Mouse (Mus musculus): ENCODE results near the gene Trnau1ap. TPM values are rescaled to one million over a fixed set of nuclear protein-coding genes. Genes with fewer than 3 reads are reported as not detected.
"Not testable (repeated sequence)": the region's sequence is repeated elsewhere in the genome, so short reads cannot be mapped to it uniquely, and the experiment has no call there.

Gene Trnau1ap
- polyA plus RNA-seq, 1 experiment: 12.3 TPM

DNA sequence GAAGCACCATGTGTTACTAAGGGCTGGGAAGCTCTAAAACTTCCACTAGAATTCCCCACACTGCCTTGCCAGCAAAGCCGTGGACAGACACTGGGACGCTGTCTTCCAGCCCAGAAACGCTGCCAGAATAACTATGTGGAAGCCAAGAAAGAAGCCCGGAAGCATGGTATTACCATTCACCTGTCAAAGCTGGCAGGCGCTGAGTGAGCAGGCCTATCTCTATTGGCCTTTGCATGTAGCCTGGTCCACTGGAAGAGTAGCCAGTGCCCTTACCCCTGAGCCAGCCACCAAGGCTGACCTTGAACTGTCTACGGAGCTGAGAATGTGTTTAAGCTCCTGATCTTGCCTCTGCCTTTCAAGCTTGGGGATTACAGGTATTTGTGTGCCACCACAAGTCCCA is 27.9 kb downstream of the Trnau1ap start:
- no peak for DNase-seq (ENCODE audit: low spot score)

DNA sequence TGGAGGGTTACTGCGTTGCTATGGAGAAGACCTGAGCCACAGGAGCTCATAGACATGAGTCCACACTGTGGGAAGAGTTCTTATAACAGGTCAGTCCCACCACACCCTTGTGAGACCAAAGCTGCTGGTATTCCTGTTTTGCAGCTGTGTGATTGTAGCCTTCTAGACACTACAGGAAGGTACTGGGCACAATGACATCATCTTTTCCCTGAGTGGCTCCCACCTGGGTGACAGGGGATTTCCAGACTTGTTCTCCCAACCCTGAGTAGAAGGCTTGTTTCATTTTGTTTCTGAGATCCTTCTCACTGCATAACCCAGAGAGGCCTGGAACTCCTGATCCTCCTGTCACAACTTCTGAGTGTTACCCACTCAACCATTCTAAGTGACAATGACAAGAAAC is 29.5 kb downstream of the Trnau1ap start:
- DNase-seq (ENCODE audit: low spot score): no peak

- no peak for DNase-seq (ENCODE audit: low spot score)
Observed at GRCm38 (mm10) chr4:132295696-132296390, 33.5 kb downstream of the Trnau1ap start.

DNA sequence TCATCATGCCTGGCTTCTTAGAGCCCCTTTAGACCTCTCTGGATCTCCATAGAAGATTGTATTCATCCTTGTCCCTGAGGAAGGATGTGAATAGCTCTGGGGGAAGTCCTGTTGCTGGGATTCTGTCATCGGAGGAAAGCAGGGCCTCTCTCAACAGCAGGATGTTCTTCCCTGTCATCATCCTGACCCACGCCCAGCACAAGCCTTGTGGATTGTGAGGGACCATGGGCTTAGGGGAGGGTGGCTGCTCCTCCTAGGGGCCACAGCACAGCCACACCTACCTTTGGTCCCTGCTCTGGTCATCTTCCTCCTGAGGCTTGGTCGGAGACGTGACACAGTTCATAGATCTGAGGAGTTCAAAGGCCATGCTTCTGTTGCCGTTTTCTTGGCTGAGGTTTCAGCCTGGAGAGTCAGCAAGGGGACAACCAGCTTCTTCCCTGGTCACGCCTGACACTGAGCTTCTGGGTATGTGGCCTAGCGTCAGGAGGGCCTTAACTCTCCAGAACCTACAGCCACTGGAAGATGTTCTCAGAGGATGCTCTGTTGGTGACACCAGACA is 35.6 kb downstream of the Trnau1ap start:
- no peak for DNase-seq (ENCODE audit: low spot score)

DNA sequence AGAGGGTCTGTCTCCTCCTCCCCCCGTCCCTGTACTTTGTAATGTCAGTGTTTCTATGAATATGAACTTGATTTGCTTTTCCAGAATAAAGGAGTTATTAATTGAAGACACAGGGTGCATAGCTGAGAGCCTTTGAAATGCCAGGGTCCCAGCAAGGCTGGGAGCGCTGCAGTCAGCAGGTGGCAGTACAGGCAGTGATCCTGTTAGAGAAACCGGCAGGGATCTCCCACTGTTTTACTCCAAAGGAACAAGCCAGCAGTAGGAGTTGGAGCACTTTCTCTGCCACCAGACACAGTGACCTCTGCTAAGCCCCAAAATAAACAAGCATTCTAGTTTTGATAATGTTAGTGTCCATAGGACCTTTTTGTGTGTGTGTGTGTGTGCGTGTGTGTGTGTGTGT is 36.4 kb downstream of the Trnau1ap start:
- DNase-seq (ENCODE audit: low spot score): no peak

DNA sequence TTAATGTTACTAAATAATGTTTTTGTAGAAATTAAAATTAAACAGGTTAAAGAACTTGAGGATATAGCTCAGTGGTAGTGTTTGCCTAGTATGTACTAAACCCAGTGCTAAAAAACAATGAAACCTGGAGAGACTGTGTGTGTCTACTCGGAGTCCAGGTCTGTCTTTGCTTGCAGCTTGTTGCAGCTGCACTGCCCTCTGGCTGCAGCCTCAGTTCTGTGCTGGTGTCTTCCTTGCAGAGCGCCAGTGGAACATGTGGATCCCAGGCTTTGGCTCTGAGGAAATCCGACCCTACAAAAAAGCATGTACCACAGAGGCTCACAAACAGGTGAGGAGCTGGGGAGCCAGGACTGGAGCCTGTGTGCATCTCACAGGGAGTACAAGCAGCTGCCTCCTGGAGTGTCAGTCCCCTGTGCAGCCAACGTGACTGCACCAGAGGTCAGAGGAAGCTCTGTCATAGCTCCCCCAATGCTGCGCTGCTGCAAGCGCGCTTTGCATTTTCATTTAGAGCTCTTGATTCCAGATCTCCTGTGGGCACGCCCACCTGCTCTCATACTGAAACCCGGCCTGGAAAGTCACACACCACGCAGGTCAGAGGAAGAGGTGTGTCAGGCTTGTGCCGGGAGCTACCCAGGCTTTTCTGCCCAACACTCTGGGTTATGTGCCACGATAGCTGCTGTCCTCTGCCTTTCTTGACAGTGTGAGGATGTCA is 37.6 kb downstream of the Trnau1ap start:
- no peak for DNase-seq (ENCODE audit: low spot score)

- DNase-seq (ENCODE audit: low spot score): no peak
Observed at GRCm38 (mm10) chr4:132291056-132291455, 38.3 kb downstream of the Trnau1ap start.

- DNase-seq (ENCODE audit: low spot score): not testable (repeated sequence)
Observed at GRCm38 (mm10) chr4:132288840-132289239, 40.5 kb downstream of the Trnau1ap start.

GRCm38 (mm10) chr4:132275949-132276348 is 53.4 kb downstream of the Trnau1ap start:
- DNase-seq (ENCODE audit: low spot score): no peak

DNA sequence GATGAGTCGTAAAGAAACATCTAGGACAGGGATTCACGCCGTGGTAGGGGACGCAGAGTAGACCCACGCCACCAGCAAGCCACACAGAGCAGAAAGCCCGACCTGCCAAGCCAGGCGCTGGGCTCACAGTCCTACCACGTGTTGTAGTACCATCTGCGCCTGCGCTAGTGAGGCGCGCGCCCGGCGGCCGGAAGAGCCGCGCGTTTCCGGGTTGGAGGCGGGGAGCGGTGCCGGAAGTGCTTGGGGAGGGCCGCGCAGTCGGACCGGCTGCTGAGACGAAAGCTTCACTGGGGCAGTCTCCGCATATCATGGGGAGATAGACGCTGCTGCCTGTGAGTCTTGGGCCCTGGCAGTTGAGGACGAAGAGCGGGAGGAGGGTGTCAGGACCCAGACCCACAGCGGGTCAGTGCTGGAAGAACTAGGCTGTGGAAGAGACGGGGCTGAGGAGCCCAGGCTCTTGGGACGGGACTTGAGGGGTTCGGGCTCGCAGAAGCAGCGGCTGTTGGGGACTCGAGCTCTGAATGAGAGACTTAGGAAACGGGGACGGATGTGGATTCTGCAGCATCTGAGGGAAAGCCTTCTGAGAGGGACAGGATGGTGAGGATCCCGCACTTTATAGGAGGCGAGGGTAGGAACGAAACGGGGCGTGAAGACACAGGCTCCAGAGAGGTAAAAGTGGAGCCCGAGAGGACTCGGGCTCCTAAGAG is 55.0 kb downstream of the Trnau1ap start, which contains the start of gene Taf12:
TSS of gene Taf12 (plus strand) at position 220 of the 707 bp plus-strand sequence.
- DNase-seq (ENCODE audit: low spot score): peak; percentile 86

- no peak for DNase-seq (ENCODE audit: low spot score)
Observed at GRCm38 (mm10) chr4:132273166-132273565, 56.2 kb downstream of the Trnau1ap start.

DNA sequence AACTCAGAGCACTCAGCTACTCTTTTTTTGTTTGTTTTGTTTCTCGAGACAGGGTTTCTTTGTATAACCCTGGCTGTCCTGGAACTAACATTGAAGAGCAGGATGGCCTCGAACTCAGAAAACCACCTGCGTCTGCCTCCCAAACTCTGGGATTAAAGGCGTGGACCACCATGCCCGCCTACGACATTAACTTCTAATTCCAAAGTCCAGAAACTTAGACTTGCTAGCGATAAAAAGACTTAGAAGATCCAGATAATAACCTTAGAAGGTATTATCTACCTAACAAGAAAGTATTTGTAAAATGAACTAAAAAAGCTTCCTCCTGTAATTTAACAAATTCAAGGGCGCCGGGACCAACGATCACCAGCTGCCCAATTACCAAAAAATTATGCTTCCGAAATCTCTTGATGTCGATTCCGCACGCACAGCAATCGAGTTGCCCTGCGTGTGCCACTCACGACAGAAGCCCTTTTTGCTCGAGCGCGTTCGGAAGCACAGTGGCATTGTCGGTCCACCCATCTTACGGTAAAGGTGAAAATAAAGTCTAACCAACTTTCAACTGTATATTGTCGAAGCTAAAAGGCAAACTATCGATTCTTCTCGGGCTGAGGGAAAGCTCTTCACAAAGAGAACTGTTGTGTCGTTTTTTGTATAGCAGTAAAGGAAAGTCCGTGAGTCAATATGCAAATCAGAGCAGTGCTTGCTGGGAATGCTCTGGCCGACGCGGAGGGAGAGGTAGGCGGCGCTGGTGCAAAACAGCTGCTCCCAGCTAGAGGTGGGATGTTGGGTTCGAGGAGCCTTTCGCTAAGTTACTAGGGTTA is 59.4 kb downstream of the Trnau1ap start:
- peak; percentile 71 for DNase-seq (ENCODE audit: low spot score)

- no peak for DNase-seq (ENCODE audit: low spot score)
Observed at GRCm38 (mm10) chr4:132268871-132269739, 60.2 kb downstream of the Trnau1ap start.

DNA sequence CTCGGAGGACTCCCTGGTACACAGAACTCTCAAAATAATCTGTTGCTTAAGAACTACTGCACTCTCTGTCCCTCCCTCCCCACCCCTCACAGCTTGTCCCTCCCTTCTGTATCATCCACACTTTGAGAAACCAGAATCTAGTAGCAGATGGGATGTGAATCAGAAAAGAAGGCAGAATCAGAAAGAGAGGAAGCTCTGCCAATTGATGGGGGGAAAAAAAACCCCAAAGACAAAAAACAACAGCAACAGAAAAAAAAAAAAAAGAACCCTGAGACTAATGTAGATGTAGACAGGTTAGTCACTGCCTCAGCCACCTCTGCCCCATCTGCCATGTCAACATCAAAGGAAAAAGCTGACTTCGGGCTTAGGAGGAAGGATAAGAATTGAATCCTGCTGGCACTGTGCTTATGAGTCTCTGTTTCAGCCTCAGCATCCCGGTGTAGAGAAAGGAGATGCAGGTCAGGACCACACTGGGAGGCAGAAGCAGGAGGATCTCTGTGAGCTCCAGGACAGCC is 62.4 kb downstream of the Trnau1ap start:
- DNase-seq (ENCODE audit: low spot score): no peak

DNA sequence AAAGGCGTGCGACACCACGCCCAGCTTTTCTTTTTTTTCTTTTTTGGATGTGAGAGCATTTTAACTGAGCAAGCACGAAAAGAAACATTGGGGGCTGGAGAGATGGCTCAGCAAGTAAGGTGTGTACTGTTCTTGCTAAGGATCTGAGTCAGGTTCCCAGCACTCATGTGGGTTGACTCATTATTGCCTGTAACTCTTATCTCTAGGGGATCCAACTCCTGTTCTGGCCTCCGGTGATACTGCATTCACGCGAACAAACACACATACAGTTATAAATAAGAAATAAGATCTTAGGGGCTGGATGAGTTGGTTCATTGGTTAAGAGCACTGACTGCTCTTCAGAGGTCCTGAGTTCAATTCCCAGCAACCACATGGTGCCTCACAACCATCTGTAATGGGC is 66.0 kb downstream of the Trnau1ap start:
- no peak for DNase-seq (ENCODE audit: low spot score)

DNA sequence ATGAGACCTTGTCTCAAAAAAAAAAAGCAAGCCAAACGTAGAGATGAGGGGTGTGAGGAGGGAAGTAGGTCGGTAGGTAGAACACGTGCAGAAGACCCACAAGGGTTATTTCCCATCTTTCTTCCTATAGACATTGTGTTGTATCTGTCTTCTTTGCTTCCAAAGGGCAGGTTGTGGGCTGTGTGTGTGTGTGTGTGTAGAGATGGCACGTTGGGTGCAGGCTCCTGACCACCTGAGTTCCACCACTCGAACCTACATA is 67.1 kb downstream of the Trnau1ap start:
- no peak for DNase-seq (ENCODE audit: low spot score)

All from urinary bladder, adult 2 months (tissue).